Mouse (Mus musculus): Measurements from ENCODE around the gene Acaca.
"Not testable (repeated sequence)": the region's sequence is repeated elsewhere in the genome, so short reads cannot be mapped to it uniquely, and the experiment has no call there.

Gene Acaca

DNA sequence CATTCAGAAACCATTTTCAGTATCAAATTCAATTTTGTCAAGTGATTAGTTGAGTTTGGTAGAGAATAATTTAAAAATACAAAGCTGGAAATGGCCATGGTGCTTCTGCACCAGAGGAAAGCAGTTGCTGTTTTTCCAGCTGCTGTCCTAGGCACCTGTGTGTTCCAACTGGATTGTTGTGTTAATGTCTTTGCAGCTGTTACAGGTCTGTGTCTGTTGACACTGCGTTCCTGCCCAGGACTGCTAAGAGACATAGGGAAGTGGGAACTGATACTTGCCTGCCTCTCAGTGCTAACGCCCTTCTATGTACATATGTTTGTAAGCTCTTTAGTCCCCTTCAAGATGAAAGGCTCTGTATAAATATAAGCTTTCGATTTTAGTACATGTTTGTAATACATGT is 203.4 kb downstream of the Acaca start:
- no peak for DNase-seq (ENCODE audit: low spot score in 2 of 2)

DNA sequence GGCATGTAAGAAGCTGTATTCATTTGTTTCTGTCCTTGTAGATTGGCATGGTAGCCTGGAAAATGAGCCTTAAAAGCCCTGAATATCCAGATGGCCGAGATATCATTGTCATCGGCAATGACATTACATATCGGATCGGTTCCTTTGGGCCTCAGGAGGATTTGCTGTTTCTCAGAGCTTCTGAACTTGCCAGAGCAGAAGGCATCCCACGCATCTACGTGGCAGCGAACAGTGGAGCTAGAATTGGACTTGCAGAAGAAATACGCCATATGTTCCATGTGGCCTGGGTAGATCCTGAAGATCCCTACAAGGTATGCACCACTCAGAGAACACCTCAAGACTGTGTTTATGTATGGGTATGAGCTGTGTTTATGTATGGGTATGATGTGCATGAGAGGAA is 208.8 kb downstream of the Acaca start:
- not testable (repeated sequence) for DNase-seq (ENCODE audit: low spot score in 2 of 2)

DNA sequence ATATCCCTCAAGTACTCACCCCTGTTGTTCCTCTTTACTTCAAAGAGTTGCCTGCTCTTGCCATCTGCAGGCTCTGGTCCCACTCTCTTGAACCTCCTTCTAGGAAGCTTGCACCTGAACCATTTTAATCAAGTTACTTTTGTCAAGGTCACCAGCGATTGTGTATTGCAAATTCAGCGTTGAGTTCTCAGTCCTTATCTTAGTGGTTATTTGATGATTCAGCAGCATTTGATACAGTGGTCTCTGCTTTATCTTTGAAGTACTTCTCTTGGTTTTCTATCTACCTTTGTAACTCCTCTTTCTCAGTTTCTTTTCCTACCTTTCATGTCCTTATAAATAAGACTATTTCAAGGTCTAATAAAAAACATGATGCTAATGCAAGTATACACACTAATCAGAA is 211.2 kb downstream of the Acaca start:
- DNase-seq (ENCODE audit: low spot score in 2 of 2): no peak

DNA sequence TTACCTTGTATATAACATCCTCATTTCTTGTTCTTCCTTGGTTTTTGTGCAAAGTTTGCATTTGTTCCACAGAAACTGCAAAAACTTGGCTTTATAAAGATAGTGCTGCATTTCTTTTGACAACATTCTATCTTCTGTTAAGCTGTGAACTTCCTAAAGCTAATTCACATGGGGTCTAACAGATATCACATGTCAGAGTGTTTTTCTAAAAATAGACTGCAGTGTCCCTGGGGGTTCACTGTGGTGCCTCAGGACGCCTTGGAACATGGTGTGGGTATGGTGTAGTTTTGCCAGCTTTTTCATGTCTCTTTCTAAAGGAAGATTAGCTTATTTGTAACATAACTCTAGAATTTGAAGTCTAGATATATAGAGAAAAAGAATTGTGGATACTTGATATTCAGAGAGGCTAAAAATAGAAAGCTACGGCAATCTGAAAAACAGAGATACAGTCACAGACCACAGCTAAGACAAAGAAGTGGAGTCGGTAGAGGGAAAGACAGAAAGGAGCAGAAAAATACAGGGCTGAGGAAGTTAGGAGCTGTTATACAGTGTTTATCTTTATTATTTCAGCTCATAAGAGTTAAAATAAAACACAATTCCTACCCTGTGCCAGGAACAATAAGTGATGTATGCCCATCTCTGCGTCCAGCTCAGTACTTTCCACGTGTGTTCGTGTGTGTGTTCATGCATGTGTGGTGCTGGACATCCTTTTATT is 215.2 kb downstream of the Acaca start:
- no peak for DNase-seq (ENCODE audit: low spot score in 2 of 2)

DNA sequence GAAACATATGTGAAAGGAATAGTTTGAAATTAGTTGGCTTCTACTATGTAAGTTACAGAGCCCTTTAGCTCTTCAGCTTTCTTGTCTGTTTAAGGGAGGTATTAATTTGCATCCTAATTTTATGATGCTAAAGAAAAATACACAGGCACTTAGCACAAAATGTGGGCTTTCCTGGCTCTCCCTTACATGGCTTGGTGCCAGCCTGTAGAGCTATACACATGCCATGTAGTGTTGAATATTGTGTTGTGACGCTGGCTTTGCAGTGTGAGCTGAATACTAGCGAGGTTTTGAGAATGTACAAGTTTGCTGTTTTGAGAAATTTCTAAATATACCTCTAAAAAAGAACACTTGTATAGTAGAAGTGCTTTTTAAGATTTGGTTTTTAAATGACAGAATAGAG is 218.3 kb downstream of the Acaca start:
- no peak for DNase-seq (ENCODE audit: low spot score in 2 of 2)

DNA sequence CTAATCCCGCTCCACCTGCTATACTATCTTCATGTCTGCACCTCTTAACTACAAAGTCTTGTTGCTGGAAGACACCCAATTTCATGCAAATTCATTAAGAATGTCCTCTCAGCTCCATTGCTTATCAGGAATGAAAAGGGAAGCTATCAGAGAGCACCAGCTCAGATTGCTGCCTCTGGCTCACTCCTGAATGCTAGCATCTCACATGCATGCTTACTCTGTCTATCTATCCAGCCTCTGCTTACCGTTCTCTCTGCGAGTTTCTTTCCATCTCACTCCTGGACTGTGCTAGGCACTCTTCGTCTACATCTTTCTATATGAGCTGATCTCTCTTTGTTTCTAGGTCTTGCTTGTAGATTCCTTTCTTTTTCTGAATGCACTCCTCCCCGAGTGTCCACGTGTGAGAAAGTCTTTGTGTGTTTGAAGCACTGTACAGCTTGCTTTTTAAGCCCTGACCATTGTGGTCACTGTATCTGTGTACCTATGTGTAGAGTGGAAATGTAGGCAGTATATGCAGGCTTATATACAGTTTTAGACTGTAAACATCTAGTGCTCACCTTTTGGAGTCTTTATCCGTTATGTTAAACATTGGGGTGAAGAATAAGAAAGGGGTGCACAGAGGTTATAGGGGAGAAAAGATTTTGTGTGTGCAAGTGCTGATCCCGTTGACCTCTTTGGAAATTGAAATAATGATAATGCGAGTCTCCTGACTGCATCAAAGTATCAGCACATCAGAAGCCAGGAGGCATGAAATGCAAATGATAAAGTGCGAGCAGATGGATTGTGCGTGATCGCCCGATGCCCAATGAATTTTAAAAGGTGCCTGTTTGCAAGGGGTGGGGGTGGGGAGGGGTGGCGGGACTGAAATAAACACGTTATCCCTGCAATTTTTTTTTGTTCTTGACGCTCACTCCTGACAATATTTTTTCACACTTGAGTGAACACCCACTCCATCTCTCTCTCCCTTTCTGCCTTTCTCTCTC is 219.7 kb downstream of the Acaca start:
- DNase-seq (ENCODE audit: low spot score in 2 of 2): no peak

DNA sequence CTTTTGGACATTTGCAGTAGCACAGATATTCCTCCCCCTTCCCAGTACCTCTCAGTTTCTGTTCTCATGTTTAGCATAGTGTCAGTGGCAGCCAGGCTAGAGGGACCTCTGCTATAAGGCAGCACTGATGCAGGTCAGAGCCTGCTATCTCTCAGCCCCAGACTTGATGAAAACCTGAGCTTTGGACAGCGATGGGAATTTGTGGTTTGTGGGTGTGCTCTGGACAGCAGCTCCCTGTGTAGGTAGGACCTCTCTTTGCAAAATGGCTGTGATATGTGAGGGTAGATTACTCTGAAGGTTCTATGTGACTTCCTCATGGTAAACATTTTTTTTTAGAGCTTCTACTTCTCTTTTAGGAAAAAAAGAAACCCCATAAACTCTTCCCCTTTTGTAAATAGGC is 221.7 kb downstream of the Acaca start:
- DNase-seq (ENCODE audit: low spot score in 2 of 2): no peak

DNA sequence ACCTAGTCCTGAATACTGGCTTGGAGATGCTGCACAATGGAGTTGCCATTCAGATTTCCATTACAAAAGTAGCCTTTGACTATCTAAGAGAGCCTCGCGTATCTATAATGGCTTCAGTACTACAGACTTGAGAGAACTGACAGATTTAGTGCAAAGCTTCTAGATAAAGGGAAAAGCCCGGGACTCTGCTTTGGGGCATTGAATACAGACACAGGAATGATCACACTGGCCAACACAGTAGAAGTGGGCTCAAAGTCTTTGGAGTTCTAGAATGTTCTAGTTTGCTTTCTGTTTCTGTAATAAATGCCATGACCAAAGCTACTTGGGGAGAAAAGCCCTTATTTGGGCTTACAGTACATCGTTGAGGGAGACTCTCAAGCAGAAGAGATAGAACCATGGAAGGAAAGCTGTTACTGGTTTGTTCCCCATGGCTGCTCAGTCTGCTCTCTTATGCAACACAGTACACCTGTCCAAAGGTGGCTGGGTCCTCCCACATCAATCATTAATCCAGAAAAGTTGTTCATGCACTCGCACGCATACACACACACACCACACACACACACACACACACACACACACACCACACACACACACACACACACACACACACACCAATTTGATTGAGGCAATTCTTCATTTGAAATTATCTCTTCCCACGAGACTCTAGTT is 223.7 kb downstream of the Acaca start:
- no peak for DNase-seq (ENCODE audit: low spot score in 2 of 2)

DNA sequence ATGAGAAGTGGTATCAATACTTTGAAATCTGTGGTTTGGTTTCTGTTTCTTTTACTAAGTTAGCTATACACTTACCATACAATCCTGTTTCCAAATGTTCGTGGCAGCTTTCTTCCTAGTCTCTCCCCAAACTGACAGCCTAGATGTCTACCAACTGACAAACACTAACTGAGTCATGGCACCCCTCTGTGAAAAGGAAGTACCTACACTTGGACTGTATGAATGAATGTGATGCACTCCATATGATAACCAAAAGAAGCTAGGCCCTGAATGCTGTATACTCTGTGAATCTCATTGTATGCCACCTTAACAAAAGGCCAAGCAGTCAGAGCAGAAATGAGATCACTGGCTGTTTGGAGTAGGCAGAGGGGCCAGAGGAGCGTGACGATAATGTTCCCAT is 227.8 kb downstream of the Acaca start:
- no peak for DNase-seq (ENCODE audit: low spot score in 2 of 2)

DNA sequence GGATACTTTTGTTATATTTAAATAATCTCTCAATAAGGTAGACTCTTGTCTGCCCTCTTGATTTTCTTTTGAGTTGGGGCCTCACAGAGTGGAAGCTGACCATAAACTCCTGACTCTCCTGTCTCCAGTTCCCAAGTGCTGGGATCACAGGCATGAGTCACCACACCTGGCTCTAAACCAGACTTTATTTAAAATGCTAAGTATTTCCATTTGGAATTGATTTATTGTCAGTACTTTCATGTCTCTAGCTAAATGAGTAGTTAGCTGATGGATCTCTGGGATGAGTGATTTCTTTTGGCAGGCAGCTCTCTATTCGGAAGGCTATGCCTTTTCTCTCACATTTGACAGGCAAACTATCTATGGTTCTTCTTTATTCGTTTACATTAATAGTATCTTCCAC is 228.3 kb downstream of the Acaca start:
- no peak for DNase-seq (ENCODE audit: low spot score in 2 of 2)

DNA sequence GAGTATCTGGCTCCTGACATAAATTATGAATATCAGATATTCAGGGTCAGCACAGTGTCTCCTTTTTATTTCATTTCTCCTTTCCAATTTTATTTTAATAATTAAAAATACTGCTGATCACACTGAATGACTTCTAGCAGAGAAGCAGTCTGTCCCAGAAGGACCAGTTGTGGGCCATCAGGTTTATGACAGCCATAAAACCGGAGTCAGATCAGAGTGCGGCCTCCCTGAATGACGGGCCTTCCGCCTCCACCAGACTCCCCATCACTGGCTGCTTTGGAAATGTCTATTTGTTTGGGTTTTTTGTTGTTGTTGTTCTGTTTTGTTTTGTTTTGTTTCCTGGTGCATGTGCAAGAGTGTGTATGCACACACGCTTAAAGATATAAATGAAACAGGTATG is 232.1 kb downstream of the Acaca start:
- no peak for DNase-seq (ENCODE audit: low spot score in 2 of 2)

DNA sequence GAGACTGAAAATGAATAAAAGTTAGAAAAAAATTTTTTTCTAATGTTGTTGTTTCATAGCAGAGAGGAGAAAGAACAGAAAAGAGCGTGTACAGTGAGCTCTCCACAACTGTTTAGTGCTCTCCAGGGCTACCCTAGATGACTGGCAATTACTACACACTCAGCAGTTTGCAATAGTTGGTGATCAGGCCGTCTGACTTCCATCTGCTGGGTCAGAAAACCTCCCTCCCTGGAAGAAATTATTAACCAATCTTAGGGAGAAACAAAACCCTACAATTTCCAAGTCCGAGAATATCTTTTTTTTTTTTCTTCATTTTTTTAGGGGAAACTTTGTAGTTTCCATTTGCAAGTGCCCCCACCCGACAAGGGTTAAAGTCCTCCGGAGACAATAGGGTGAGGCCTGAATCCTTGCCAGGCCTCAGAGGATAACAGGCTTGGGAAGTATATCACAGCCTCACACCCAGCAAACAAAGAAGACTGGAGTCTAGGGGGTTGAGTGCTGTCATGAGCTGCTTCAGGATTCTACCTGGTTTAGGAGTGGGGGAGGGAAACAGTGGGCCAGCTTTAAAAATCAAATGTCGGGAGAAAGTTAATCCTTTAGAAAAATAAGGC is 233.3 kb downstream of the Acaca start:
- DNase-seq (ENCODE audit: low spot score in 2 of 2): no peak

DNA sequence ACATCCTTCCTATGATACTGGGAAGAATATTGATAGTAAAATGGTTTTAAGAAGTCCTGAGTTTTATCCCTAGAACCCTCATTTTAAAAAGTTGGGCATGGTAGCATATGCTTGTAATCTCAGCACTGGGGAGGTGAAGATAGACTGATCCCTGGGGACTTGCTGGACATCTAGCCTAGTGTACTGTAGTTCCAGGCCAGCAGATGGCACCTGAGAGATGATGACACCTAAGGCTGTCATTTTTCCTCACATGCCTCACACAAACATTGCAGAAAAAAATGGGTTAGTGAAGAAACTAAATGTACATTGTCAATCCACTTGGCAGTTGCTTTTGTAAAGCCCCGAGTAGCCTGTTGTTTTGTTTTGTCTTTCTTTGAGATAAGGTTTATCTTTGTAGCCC is 235.8 kb downstream of the Acaca start:
- no peak for DNase-seq (ENCODE audit: low spot score in 2 of 2)

DNA sequence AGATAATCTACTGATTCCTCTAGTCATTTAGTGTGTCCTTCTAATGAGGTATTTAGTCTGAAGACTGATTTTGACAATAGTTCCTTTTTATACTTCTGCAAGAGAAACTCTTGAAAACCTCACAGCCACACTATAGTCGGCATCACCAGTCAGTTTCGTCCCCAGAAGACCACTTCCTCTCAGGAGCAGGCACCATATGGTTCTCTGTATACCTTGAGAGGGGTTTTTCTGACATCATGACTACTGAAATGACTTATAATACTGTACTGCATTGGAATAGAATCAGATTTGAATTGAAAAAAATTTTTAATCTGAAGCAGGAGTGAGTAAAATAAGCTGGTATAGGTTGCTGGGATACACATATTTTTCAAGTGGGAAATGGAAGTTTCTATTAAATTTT is 239.4 kb downstream of the Acaca start:
- no peak for DNase-seq (ENCODE audit: low spot score in 2 of 2)

DNA sequence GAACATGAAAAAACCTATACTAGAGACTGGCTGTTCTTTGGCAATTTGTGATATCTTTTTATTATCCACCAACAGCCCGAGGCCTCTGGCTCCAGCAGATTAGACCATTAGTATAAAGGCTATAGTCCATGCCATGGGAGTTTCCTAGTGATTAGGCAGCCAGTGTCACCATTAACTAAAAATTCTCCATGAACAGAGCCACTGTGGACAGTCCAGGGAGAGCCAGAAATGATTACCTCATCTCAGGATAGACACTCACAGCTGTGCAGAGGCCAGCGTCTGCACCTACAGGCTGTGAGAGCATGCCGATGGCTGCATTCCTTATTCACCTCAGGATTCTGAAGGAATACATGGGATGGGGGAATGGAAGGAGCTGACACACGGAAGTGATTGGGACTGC is 243.7 kb downstream of the Acaca start:
- no peak for DNase-seq (ENCODE audit: low spot score in 2 of 2)

DNA sequence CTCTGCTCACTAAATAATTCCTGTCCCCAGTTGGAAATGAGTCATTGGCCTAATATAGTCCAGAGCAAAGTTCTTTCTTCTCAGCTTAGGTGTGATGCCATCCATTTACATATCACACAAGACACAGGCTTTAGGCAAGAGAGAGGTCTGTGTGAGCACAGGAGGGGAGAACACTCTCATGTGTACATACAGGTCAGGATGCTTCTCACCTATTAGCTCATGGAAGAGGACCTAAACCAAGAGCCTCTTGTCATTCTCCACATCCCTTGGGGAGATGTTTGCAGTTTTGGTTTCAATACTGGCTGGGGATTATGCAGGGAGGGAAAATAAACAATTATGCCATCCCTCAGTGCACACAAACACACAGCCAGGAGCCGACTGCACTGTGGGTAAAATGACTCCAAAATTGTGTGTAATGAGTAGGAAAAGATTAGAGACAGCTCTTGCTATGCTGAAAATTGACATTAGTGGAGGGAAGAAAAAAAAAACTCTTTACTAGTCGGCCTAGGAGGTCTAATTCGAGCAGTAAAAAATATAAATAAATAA is 246.6 kb downstream of the Acaca start:
- no peak for DNase-seq (ENCODE audit: low spot score in 2 of 2)

DNA sequence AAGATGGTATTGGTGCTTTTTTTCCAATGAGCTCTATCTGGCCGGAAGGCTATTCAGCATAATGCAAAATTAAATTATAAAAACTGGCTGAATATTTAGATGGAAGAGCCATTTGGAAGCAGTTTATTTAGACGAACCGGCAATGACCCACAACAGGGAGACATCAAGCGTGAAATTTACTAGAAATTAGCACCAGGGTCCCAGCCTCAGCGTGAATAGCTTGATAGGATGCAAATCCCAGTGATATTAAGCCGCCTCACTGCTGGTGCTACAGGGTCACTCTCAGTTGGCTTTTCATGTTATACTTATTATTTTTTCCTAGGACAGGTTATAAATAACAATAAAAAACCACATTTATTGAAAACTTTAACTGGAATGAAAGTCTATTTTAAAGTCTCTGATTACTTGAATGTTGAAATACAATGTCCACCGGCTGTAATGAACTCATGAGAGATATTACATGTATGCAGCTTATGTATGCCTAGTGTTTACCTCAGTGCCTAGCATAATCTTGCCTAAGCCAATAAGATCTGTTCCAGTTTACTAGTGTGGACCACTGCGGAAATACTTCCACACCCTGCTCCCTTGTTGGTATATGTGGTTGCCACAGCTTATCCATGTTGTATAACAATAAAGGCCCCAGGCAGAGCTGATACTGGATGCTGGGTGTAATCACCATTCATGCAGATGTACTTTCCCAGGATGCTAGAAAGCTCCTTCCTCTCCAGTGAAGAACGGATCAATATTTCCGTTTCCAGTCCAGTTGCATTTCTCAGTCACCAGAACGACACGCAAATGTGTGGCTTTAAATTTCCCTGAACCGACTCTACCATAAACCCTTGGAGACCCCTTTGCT is 247.3 kb downstream of the Acaca start:
- no peak for DNase-seq (ENCODE audit: low spot score in 2 of 2)

DNA sequence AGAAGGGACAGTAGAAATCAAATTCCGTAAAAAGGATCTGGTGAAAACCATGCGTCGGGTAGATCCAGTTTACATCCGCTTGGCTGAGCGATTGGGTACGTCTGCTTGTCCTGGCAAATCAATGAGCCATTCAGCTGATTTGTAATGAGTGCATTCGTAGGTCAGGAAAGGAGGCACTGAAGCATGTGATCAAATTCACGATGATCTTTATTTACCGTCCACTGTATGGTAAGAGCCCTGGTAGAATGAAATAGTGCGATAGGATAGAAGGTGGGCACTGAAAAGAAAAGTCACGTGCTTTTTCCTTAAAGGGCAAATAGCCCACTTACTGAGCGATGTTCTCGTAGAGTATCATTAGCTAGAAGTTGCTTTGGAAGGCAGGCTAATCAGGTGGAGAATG is 253.0 kb downstream of the Acaca start:
- DNase-seq (ENCODE audit: low spot score in 2 of 2): no peak

DNA sequence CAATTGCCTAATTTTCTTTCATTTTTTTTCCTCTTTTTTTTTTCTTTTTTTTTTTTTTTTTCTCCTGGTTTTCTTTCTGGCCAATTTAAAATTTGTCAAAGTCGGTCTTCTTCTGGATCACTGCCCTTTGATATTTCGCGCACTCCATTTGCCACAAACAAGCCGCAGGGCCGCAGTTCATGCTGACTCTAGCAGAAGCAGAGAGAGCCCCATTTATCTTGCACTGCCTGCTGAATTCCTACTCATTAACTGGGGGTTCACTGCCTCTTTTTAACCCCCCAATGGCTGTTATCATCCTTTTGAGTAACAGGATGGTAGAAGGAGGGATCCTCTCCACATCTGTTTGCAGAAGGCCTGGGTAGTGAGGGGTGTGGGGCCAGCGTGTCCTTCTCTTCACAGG is 254.4 kb downstream of the Acaca start:
- no peak for DNase-seq (ENCODE audit: low spot score in 2 of 2)

DNA sequence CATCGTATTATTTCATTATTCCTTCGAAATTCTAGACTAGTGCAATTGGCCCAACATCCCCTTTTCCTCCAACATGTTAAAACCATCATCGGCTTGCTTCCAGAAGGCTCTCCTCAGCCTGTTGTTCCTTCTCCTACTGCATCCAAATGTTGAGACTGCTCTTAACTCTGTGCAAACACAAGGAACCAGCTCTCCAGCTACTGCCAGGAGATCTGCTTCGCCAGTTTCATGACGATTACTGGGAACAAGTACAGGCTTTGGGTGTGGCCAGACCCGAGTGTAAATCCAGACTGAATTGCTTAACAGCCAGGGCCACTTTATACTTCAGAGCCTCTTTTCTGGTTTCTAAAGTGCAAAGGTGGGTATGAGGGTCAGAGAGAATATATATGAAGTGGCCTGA is 259.9 kb downstream of the Acaca start:
- peak; percentile 64 to 65 for DNase-seq (ENCODE audit: low spot score in 2 of 2)

DNA sequence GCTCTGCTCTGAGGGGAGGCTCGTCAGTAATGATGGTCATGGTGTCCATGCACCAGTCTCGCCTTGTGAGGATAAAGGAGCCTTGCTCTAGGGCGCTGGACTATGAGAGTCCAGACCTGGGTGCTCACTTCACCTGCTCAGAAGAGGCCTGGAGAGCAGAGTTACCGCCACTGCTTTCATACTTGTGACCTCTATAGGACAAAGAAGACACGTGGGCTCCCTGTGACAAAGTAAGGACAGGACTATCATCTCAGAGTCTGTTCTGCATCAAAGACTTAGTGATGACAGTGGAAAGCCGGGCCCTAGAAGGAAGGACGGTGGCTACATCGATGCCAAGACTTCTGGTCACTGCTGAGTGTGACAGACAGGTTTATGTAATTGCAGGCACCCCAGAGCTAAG is 261.7 kb downstream of the Acaca start:
- DNase-seq (ENCODE audit: low spot score in 2 of 2): no peak

Measured in heart, adult 9 months (tissue).